Comparison of ENCODE assay signal across 11 mouse cellular contexts in the genomic region with DNA sequence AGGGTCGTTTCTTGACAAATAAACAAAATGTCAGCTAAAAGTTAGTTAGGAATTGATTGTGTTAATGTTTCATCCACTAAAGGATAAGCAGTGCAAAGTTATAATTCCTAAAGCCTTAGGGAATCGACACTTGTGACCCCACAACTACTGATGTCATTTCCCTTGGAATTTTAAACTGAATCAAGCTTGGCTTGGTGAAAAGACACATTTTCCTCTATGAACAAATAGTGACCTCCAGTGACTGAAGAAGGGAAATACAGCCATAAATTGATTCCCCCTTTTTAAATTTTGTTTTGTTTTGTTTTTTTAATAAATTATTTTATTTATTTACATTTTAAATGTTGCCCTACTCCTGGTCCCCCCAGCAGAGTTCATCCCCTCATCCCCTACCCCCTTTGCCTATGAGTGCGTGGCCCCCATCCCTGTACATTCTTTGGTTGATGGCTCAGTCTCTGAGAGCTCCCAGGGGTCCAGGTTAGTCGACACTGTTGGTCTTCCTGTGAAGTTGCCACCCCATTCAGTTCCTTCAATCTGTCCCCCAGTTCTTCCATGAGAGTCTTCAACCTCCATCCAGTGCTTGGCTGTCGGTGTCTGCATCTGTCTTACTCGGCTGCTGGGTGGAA. TPM values are rescaled to one million over a fixed set of nuclear protein-coding genes. Genes with fewer than 3 reads are reported as not detected.
A peak's percentile ranks its signal among the peaks of the same experiment; 100 is the strongest.
DNase-seq lines count a peak whose midpoint lies in the region; ATAC-seq and TF ChIP-seq lines count a peak whose summit lies in the region.
"Had no signal": no experiment of that assay in that cellular context is flagged by ENCODE, and none has a peak within 500 bp of the region (broad histone marks: within the 10 kb centered on the region; RNA-seq: fewer than 3 reads in every experiment).

No protein-coding gene starts in this region.

- ATAC-seq in forebrain, embryonic 13.5 days = peak; percentile 67; the same call in 1 of the 2 replicates
- ATAC-seq in forebrain, embryonic 12.5 days (ENCODE audit: low FRiP score) = no peak
- ATAC-seq in midbrain, embryonic 14.5 days (ENCODE audit: low FRiP score, low TSS enrichment) = no peak
- ATAC-seq: activated CD4-positive, CD25-positive, alpha-beta regulatory T cell, adult 4 months; intestine, embryonic 15.5 days had no signal

- no peaks in the 10 kb centered on the region for H3K9me3 ChIP-seq in forebrain, embryonic 13.5 days (replicated peaks)
- H3K9me3 ChIP-seq in forebrain, embryonic 12.5 days = no peaks in the 10 kb centered on the region
- H3K9me3 ChIP-seq in midbrain, embryonic 14.5 days (ENCODE audit: control insufficient read depth, low read length) = no peaks in the 10 kb centered on the region
- H3K9me3 ChIP-seq: intestine, embryonic 15.5 days had no signal

- H3K4me2 ChIP-seq in forebrain, embryonic 13.5 days = no peak overlapping the region
- H3K4me2 ChIP-seq in forebrain, embryonic 12.5 days = no peak overlapping the region
- no peak overlapping the region for H3K4me2 ChIP-seq in midbrain, embryonic 14.5 days (ENCODE audit: low read length)
- H3K4me2 ChIP-seq: intestine, embryonic 15.5 days had no signal

- WGBS in forebrain, embryonic 13.5 days = 60% methylated on average over 6 of the region's 6 CpGs
- WGBS in forebrain, embryonic 12.5 days = 60% methylated on average over 6 of the region's 6 CpGs
- 60% methylated on average over 6 of the region's 6 CpGs for WGBS in midbrain, embryonic 14.5 days

- peak; percentile 89 for TF ChIP-seq CTCF in layer of hippocampus, adult 2 months (conservative IDR thresholded peaks at IDR 0.05)

- no peak overlapping the region for H3K4me3 ChIP-seq in forebrain, embryonic 13.5 days
- no peak overlapping the region for H3K4me3 ChIP-seq in forebrain, embryonic 12.5 days (replicated peaks)
- no peak overlapping the region for H3K4me3 ChIP-seq in layer of hippocampus, adult 2 months
- no peak overlapping the region for H3K4me3 ChIP-seq in midbrain, embryonic 14.5 days (replicated peaks; ENCODE audit: low read depth, low read length)
- H3K4me3 ChIP-seq: intestine, embryonic 15.5 days had no signal

- no peak overlapping the region for H3K27ac ChIP-seq in forebrain, embryonic 13.5 days
- no peak overlapping the region for H3K27ac ChIP-seq in forebrain, embryonic 12.5 days
- H3K27ac ChIP-seq in layer of hippocampus, adult 2 months = no peak overlapping the region
- no peak overlapping the region for H3K27ac ChIP-seq in midbrain, embryonic 14.5 days (replicated peaks; ENCODE audit: low read depth, low read length)
- H3K27ac ChIP-seq: intestine, embryonic 15.5 days had no signal

- no peak for DNase-seq in layer of hippocampus, adult 2 months (ENCODE audit: low spot score in 2 of 2)
- DNase-seq in layer of hippocampus, adult 18-20 months (ENCODE audit: low spot score in 2 of 2) = no peak
- DNase-seq in Muller cell, postnatal 12 days (ENCODE audit: inconsistent ontology term) = peak; percentile 62
- peak; percentile 64 for DNase-seq in midbrain, embryonic 14.5 days
- DNase-seq in gastrocnemius, postnatal 10 days = no peak
- DNase-seq in cerebellum, postnatal 36 days = no peak
- DNase-seq: cerebellum, adult 11 months had no signal

- H3K36me3 ChIP-seq in forebrain, embryonic 13.5 days (ENCODE audit: poor library complexity, severe bottlenecking) = no peaks in the 10 kb centered on the region
- no peaks in the 10 kb centered on the region for H3K36me3 ChIP-seq in forebrain, embryonic 12.5 days (replicated peaks)
- H3K36me3 ChIP-seq in midbrain, embryonic 14.5 days (ENCODE audit: control insufficient read depth, insufficient read depth, low read length) = no peaks in the 10 kb centered on the region
- H3K36me3 ChIP-seq: intestine, embryonic 15.5 days had no signal

- no peak overlapping the region for H3K9ac ChIP-seq in forebrain, embryonic 13.5 days
- no peak overlapping the region for H3K9ac ChIP-seq in forebrain, embryonic 12.5 days
- H3K9ac ChIP-seq in midbrain, embryonic 14.5 days (replicated peaks; ENCODE audit: low read length) = no peak overlapping the region
- H3K9ac ChIP-seq: intestine, embryonic 15.5 days had no signal

- H3K27me3 ChIP-seq in forebrain, embryonic 13.5 days = no peaks in the 10 kb centered on the region
- no peaks in the 10 kb centered on the region for H3K27me3 ChIP-seq in forebrain, embryonic 12.5 days
- no peaks in the 10 kb centered on the region for H3K27me3 ChIP-seq in midbrain, embryonic 14.5 days (ENCODE audit: control insufficient read depth, insufficient read depth, low read length)
- H3K27me3 ChIP-seq: intestine, embryonic 15.5 days had no signal

- H3K4me1 ChIP-seq in forebrain, embryonic 13.5 days = 0 out of 2 replicates have a peak, but pooled peaks cover under 1% of the 10 kb centered on the region
- H3K4me1 ChIP-seq in forebrain, embryonic 12.5 days = no peaks in the 10 kb centered on the region
- H3K4me1 ChIP-seq in midbrain, embryonic 14.5 days (ENCODE audit: control insufficient read depth, insufficient read depth, low read length) = no peaks in the 10 kb centered on the region
- H3K4me1 ChIP-seq: intestine, embryonic 15.5 days had no signal

RNA-seq across cellular contexts. Expression of gene Rnf150, which starts 21.5 kb away (rescaled TPM):
- polyA plus RNA-seq in forebrain, embryonic 13.5 days (2015; fragmentation: Nextera tagmentation; extraction: Ambion mirVana) = 1.5 and 1.7 TPM in 2 replicates
- polyA plus RNA-seq in forebrain, embryonic 12.5 days (2016; fragmentation: Nextera tagmentation; extraction: Ambion mirVana) = 1.9 TPM in 2 replicates
- total RNA-seq in layer of hippocampus, adult 2 months (2021) = 10 to 100 TPM; 49.7 to 50.7 TPM
- total RNA-seq in layer of hippocampus, adult 18-20 months (2021) = 10 to 100 TPM; 47.6 to 49.8 TPM
- polyA plus RNA-seq in midbrain, embryonic 14.5 days (2014; fragmentation: Nextera tagmentation; extraction: Ambion mirVana) = 2.4 and 3.3 TPM in 2 replicates
- 10 to 100 TPM; 15.5 to 17.9 TPM for total RNA-seq in gastrocnemius, postnatal 10 days (2021)
- polyA plus RNA-seq: activated CD4-positive, CD25-positive, alpha-beta regulatory T cell, adult 4 months had no signal

Comparison
In these comparisons a context has a peak if more than half of its experiments do, and no peak if none do; other contexts are left out.
1. DNase-seq: peak in Muller cell, postnatal 12 days (single experiment) and midbrain, embryonic 14.5 days (single experiment); none in layer of hippocampus, adult 2 months (0 of 2), layer of hippocampus, adult 18-20 months (0 of 2), gastrocnemius, postnatal 10 days (single experiment) and cerebellum, postnatal 36 days (0 of 2).